Mouse (Mus musculus): ENCODE measurements around the gene Olfr1366. TPM values are rescaled to one million over a fixed set of nuclear protein-coding genes. Genes with fewer than 3 reads are reported as not detected.

Olfr1366 gene
- not detected for polyA plus RNA-seq (2017; shearing (Covaris generic))

DNA sequence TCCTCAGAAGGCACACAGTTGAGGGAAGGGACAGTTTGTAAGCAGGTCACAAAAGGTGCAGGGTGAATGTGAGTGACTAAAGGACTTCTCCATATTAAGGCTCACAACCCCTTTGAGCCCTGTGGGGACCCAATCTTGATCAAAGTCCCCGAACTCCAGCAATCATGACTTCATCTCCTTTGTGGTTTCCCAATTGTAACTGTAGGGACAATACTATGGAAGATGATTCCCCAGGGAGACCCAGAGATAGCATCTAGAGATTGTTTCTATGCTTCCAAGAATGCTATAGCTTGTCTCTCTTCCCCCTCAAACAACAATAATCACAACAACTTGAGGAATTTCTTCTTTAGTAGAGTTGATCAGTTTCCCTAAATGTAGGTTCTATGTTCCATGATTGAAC, at the start of gene Olfr1366:
Gene Olfr1366 (minus strand): TSS at position 101 of the 400 bp plus-strand sequence.

GRCm38 (mm10) chr13:21581659-21582058, 39.1 kb upstream of the Olfr1366 start, which contains the start of gene Olfr1364:
Gene Olfr1364 (minus strand): TSS chr13:21581759.

GRCm38 (mm10) chr13:21559793-21560192, 17.2 kb upstream of the Olfr1366 start, which contains the start of gene Olfr1535:
Gene Olfr1535 (minus strand): TSS chr13:21559893.

DNA sequence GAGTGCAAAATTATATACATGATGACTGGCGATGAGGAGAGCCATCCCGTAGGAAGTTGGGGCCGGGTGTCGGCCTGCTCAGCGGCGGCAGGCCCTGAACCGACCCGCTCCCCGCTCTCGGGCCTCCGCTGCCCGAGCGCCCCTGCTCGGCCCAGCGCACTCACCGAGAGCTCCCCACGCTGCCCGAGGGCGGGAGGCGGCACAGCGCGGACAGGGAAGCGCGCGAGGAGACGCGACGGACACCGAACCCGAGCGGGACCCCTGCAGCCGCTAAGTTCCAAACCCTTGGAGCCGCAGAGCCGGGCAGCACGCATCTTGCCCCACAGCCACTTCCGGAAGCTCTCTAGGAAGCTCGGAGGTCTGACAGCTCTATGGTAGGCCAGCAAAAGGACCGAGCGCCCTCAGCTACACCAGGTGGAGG, 11.8 kb downstream of the Olfr1366 start, which contains the start of gene Zkscan8:
Gene Zkscan8 (minus strand): TSS at position 340 of the 421 bp plus-strand sequence.

DNA sequence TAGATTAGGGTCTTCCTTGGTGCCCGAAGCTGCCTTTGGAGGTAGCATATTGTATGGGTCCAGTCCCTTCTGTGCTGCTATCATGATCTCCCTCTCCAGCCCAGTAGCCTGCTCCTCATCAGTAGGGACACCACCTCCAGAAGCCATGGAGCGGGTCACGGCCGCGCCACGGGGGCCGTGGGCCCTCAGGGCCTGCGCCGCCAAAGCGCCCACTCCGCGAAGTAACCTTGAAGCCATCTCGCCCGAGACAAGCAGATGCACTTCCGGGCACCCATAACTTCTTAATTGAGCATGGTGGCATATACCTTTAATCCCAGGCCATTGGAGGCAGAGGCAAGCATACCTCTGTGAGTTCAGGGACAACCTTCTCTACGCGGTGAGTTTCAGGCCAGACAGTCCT, 41.4 kb downstream of the Olfr1366 start, which contains the start of gene Gm11273:
Gene Gm11273 (minus strand): TSS at position 237 of the 400 bp plus-strand sequence.

GRCm38 (mm10) chr13:21495080-21495479, 47.5 kb downstream of the Olfr1366 start, which contains the start of gene AK157302:
Gene AK157302 (plus strand): TSS chr13:21495223.

Other genes starting within 250 kb of the Olfr1366 start
- not detected for gene Gpx6, start 230.7 kb downstream of the Olfr1366 start, polyA plus RNA-seq (2017; shearing (Covaris generic))
- gene Olfr1367, start 195.9 kb downstream of the Olfr1366 start, polyA plus RNA-seq (2017; shearing (Covaris generic)): not detected
- 15.3 TPM for gene Zscan12, start 180.0 kb downstream of the Olfr1366 start, polyA plus RNA-seq (2017; shearing (Covaris generic))
- gene Zkscan3, start 140.1 kb downstream of the Olfr1366 start, polyA plus RNA-seq (2017; shearing (Covaris generic)): 74.5 TPM
- 0.96 TPM for gene Pgbd1, start 101.8 kb downstream of the Olfr1366 start, polyA plus RNA-seq (2017; shearing (Covaris generic))
- 12.8 TPM for gene Zscan26, start 89.1 kb downstream of the Olfr1366 start, polyA plus RNA-seq (2017; shearing (Covaris generic))
- 0.20 TPM for gene Nkapl, start 74.3 kb downstream of the Olfr1366 start, polyA plus RNA-seq (2017; shearing (Covaris generic))
- gene Zkscan4, start 63.9 kb downstream of the Olfr1366 start, polyA plus RNA-seq (2017; shearing (Covaris generic)): not detected
- gene Gm10065, start 63.4 kb downstream of the Olfr1366 start, polyA plus RNA-seq (2017; shearing (Covaris generic)): not detected
- gene AK157302, start 47.6 kb downstream of the Olfr1366 start, polyA plus RNA-seq (2017; shearing (Covaris generic)): not detected
- gene Gm11273, start 41.4 kb downstream of the Olfr1366 start, polyA plus RNA-seq (2017; shearing (Covaris generic)): 11.1 TPM
- 10.4 TPM for gene Zkscan8, start 11.7 kb downstream of the Olfr1366 start, polyA plus RNA-seq (2017; shearing (Covaris generic))
- 0.20 TPM for gene Olfr1535, start 17.1 kb upstream of the Olfr1366 start, polyA plus RNA-seq (2017; shearing (Covaris generic))
- gene Olfr1364, start 39.0 kb upstream of the Olfr1366 start, polyA plus RNA-seq (2017; shearing (Covaris generic)): not detected
- not detected for gene Olfr1362, start 71.2 kb upstream of the Olfr1366 start, polyA plus RNA-seq (2017; shearing (Covaris generic))
- not detected for gene Olfr11, start 99.7 kb upstream of the Olfr1366 start, polyA plus RNA-seq (2017; shearing (Covaris generic))
- gene Olfr1361, start 120.6 kb upstream of the Olfr1366 start, polyA plus RNA-seq (2017; shearing (Covaris generic)): not detected
- not detected for gene Olfr1360, start 134.6 kb upstream of the Olfr1366 start, polyA plus RNA-seq (2017; shearing (Covaris generic))
- gene Olfr1359, start 155.3 kb upstream of the Olfr1366 start, polyA plus RNA-seq (2017; shearing (Covaris generic)): not detected
- gene Hist1h2bl, start 173.3 kb upstream of the Olfr1366 start, polyA plus RNA-seq (2017; shearing (Covaris generic)): not detected
- not detected for gene Hist1h2ai, start 173.6 kb upstream of the Olfr1366 start, polyA plus RNA-seq (2017; shearing (Covaris generic))
- not detected for gene Hist1h3h, start 174.9 kb upstream of the Olfr1366 start, polyA plus RNA-seq (2017; shearing (Covaris generic))
- 0.82 TPM for gene Hist1h2bm, start 179.2 kb upstream of the Olfr1366 start, polyA plus RNA-seq (2017; shearing (Covaris generic))
- not detected for gene Hist1h4j, start 192.3 kb upstream of the Olfr1366 start, polyA plus RNA-seq (2017; shearing (Covaris generic))
- 22.8 TPM for gene Hist1h4k, start 207.7 kb upstream of the Olfr1366 start, polyA plus RNA-seq (2017; shearing (Covaris generic))
- gene Hist1h2ak, start 211.0 kb upstream of the Olfr1366 start, polyA plus RNA-seq (2017; shearing (Covaris generic)): 3.0 TPM
- 2.1 TPM for gene Hist1h2bn, start 211.3 kb upstream of the Olfr1366 start, polyA plus RNA-seq (2017; shearing (Covaris generic))
- 4.3 TPM for gene Hist1h1b, start 237.8 kb upstream of the Olfr1366 start, polyA plus RNA-seq (2017; shearing (Covaris generic))
- 1.6 TPM for gene Hist1h3i, start 240.6 kb upstream of the Olfr1366 start, polyA plus RNA-seq (2017; shearing (Covaris generic))
- not detected for gene Hist1h2an, start 244.4 kb upstream of the Olfr1366 start, polyA plus RNA-seq (2017; shearing (Covaris generic))
- not detected for gene Hist1h2bp, start 244.7 kb upstream of the Olfr1366 start, polyA plus RNA-seq (2017; shearing (Covaris generic))